In the genomic region with DNA sequence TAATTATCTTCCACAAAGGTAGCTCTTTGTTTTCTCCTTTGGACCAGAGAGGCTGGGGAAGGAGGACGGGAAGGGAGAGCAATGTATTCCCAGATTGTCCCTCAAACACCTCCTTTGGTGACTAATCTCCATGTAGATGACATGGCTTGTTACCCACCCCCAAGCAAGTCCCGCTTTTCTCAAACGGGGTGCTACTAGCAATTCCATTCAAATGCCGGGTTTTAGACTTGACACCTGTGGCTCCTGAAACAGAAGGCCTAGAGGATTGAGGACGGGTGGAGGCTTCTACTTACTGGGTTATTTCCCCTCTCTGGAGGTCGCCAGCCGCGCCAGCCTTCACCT, we compare ENCODE assay signal across 8 mouse cellular contexts. TPM values are rescaled to one million over a fixed set of nuclear protein-coding genes. Genes with fewer than 3 reads are reported as not detected.
DNase-seq lines count a peak whose midpoint lies in the region; ATAC-seq and TF ChIP-seq lines count a peak whose summit lies in the region.

No protein-coding gene starts in this region.

- TF ChIP-seq POLR2A in bone marrow macrophage, adult 2 months (IDR thresholded peaks at IDR 0.05; ENCODE audit: borderline replicate concordance, low read depth, low read length): no peak
- no peak for TF ChIP-seq POLR2A in myocyte (IDR thresholded peaks at IDR 0.05; ENCODE audit: insufficient read length, low read depth)

- H3K9ac ChIP-seq in hindbrain, embryonic 15.5 days: peak overlapping the region; percentile 94

- ATAC-seq in hindbrain, embryonic 15.5 days (ENCODE audit: low FRiP score, low read depth): no peak

- no peak for TF ChIP-seq CTCF in layer of hippocampus, adult 2 months (conservative IDR thresholded peaks at IDR 0.05)
- no peak for TF ChIP-seq CTCF in bone marrow macrophage, adult 2 months (IDR thresholded peaks at IDR 0.05; ENCODE audit: low read depth, low read length)

- peaks cover 16% of the 10 kb centered on the region for H3K4me1 ChIP-seq in bone marrow macrophage, adult 2 months (ENCODE audit: control insufficient read depth, insufficient read depth, low read length)
- peaks cover 41% of the 10 kb centered on the region for H3K4me1 ChIP-seq in hindbrain, embryonic 15.5 days (replicated peaks)

- H3K4me3 ChIP-seq in layer of hippocampus, adult 2 months: peak overlapping the region; percentile 96
- H3K4me3 ChIP-seq in bone marrow macrophage, adult 2 months (ENCODE audit: insufficient read depth, low read length): peak overlapping the region; percentile 68
- peak overlapping the region; percentile 90 for H3K4me3 ChIP-seq in hindbrain, embryonic 15.5 days
- peak overlapping the region; percentile 61 for H3K4me3 ChIP-seq in myocyte

- H3K27ac ChIP-seq in layer of hippocampus, adult 2 months: peak overlapping the region; percentile 92
- no peak overlapping the region for H3K27ac ChIP-seq in bone marrow macrophage, adult 2 months (ENCODE audit: insufficient read depth, low read depth, low read length)
- peak overlapping the region; percentile 94 for H3K27ac ChIP-seq in hindbrain, embryonic 15.5 days (replicated peaks)

- peak in 1 of 2 experiments; percentile 5 for DNase-seq in layer of hippocampus, adult 2 months (ENCODE audit: low spot score in 2 of 2)
- DNase-seq in layer of hippocampus, postnatal 36 days: no peak
- DNase-seq in spleen, postnatal 14 days (ENCODE audit: low spot score in 2 of 2): no peak
- no peak for DNase-seq in frontal cortex, postnatal 14 days (ENCODE audit: low spot score in 2 of 2)
- no peak for DNase-seq in adrenal gland, postnatal 4 days (ENCODE audit: low spot score in 2 of 2)

- H3K27me3 ChIP-seq in hindbrain, embryonic 15.5 days: no peaks in the 10 kb centered on the region
- no peaks in the 10 kb centered on the region for H3K27me3 ChIP-seq in myocyte (ENCODE audit: control insufficient read depth, insufficient read depth, insufficient read length)

- WGBS in hindbrain, embryonic 15.5 days: 1% methylated on average over 8 of the region's 8 CpGs

- no peaks in the 10 kb centered on the region for H3K9me3 ChIP-seq in hindbrain, embryonic 15.5 days

- peak overlapping the region; percentile 42 for H3ac ChIP-seq in myocyte (ENCODE audit: control insufficient read depth, insufficient read length)

- H3K36me3 ChIP-seq in hindbrain, embryonic 15.5 days: peaks cover 7% of the 10 kb centered on the region; the same call in 1 of the 2 replicates
- H3K36me3 ChIP-seq in myocyte (ENCODE audit: control insufficient read depth, insufficient read depth): no peaks in the 10 kb centered on the region

- H3K4me2 ChIP-seq in hindbrain, embryonic 15.5 days: peak overlapping the region; percentile 63
- H3K4me2 ChIP-seq in myocyte (ENCODE audit: low read depth): peak overlapping the region; percentile 69

- peaks cover 30% of the 10 kb centered on the region for H3K79me2 ChIP-seq in myocyte (ENCODE audit: control insufficient read depth, insufficient read depth)

TF ChIP-seq in myocyte, 11 proteins besides CTCF, POLR2A, EP300 and RAD21:
- no peak for TF ChIP-seq MAX (IDR thresholded peaks at IDR 0.05; ENCODE audit: low read depth)
- no peak for TF ChIP-seq TCF3 (IDR thresholded peaks at IDR 0.05; ENCODE audit: insufficient read length, low read depth)
- TF ChIP-seq CEBPB (IDR thresholded peaks at IDR 0.05; ENCODE audit: insufficient read depth, poor library complexity, severe bottlenecking): no peak
- TF ChIP-seq MYOG (IDR thresholded peaks at IDR 0.05; ENCODE audit: control insufficient read depth in 1 of 3, insufficient read depth in 1 of 3, insufficient read length in 2 of 3, low read depth in 2 of 3): no peak
- TF ChIP-seq MYOD1 (IDR thresholded peaks at IDR 0.05; ENCODE audit: control insufficient read depth in 1 of 3, insufficient read length in 2 of 3, low read depth in 2 of 3): no peak
- TF ChIP-seq E2F4 (IDR thresholded peaks at IDR 0.05; ENCODE audit: insufficient read depth): no peak
- TF ChIP-seq SRF (IDR thresholded peaks at IDR 0.05; ENCODE audit: control insufficient read depth, insufficient read length, low read depth): no peak
- no peak for TF ChIP-seq USF1 (IDR thresholded peaks at IDR 0.05; ENCODE audit: low read depth)
- TF ChIP-seq TCF12 (IDR thresholded peaks at IDR 0.05; ENCODE audit: insufficient read depth, poor library complexity, severe bottlenecking): no peak
- no peak for TF ChIP-seq POLR2AphosphoS2 (IDR thresholded peaks at IDR 0.05; ENCODE audit: insufficient read length, low read depth)
- no peak for TF ChIP-seq REST (IDR thresholded peaks at IDR 0.05; ENCODE audit: insufficient read depth, insufficient read length)

RNA-seq across cellular contexts. Expression of a gene that starts 0.9 kb away (rescaled TPM):
- total RNA-seq in layer of hippocampus, adult 2 months (2021): 10 to 100 TPM; 30.2 to 31.7 TPM
- total RNA-seq in layer of hippocampus, postnatal 36 days (2021): 10 to 100 TPM; 31.8 to 36.9 TPM
- 19.0 and 19.7 TPM in 2 replicates for polyA plus RNA-seq in bone marrow macrophage, adult 2 months (2012; ENCODE audit: insufficient read depth, insufficient read length, missing spikeins)
- polyA plus RNA-seq in hindbrain, embryonic 15.5 days (2015; fragmentation: Nextera tagmentation; extraction: Ambion mirVana): 28.9 and 32.2 TPM in 2 replicates
- polyA plus RNA-seq in myocyte (2012; fragmentation: generic; extraction: Trizol): 20.4 TPM
- total RNA-seq in adrenal gland, postnatal 4 days (2021): 10 to 100 TPM; 35.4 to 39.4 TPM

RNA-seq across cellular contexts. Expression of a gene that starts 35.5 kb away (rescaled TPM):
- total RNA-seq in layer of hippocampus, adult 2 months (2021): 10 to 100 TPM; 45.7 to 47.4 TPM
- total RNA-seq in layer of hippocampus, postnatal 36 days (2021): 10 to 100 TPM; 46.9 to 54.4 TPM
- 1.6 and 1.7 TPM in 2 replicates for polyA plus RNA-seq in bone marrow macrophage, adult 2 months (2012; ENCODE audit: insufficient read depth, insufficient read length, missing spikeins)
- polyA plus RNA-seq in hindbrain, embryonic 15.5 days (2015; fragmentation: Nextera tagmentation; extraction: Ambion mirVana): 15.3 and 17.2 TPM in 2 replicates
- 16.9 TPM for polyA plus RNA-seq in myocyte (2012; fragmentation: generic; extraction: Trizol)
- total RNA-seq in adrenal gland, postnatal 4 days (2021): 10 to 100 TPM; 45.3 to 49.2 TPM

RNA-seq across cellular contexts. Expression of a gene that starts 40.2 kb away (rescaled TPM):
- 100 to 1,000 TPM; 119 to 127 TPM for total RNA-seq in layer of hippocampus, adult 2 months (2021)
- 100 to 1,000 TPM; 111 to 118 TPM for total RNA-seq in layer of hippocampus, postnatal 36 days (2021)
- polyA plus RNA-seq in bone marrow macrophage, adult 2 months (2012; ENCODE audit: insufficient read depth, insufficient read length, missing spikeins): 57.8 and 69.2 TPM in 2 replicates
- polyA plus RNA-seq in hindbrain, embryonic 15.5 days (2015; fragmentation: Nextera tagmentation; extraction: Ambion mirVana): 49.5 and 52.5 TPM in 2 replicates
- 33.7 TPM for polyA plus RNA-seq in myocyte (2012; fragmentation: generic; extraction: Trizol)
- 10 to 100 TPM; 74.7 to 81.2 TPM for total RNA-seq in adrenal gland, postnatal 4 days (2021)
